Mouse (Mus musculus): ENCODE results near the gene Gm33543. TPM values are rescaled to one million over a fixed set of nuclear protein-coding genes. Genes with fewer than 3 reads are reported as not detected.

The Gm33543 gene
- polyA plus RNA-seq, 1 experiment from 2014 or later = not detected

DNA sequence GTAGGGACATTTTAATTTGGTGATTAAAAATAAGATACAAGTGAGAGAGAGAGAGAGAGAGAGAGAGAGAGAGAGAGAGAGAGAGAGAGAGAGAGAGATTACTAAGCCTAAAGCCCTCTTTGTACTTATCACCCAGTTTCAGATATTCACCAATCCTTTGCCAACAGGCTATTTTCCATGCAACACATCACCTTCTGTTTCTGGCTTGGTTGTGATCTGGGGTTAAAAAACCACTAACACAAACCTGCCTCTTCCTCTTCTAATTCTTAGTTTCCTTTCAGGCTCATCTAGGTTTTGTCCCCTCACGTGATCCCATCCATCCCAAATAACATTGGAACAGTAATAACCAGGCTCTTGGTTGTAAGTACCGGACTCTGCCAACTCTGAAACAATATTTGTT, 24.2 kb downstream of the Gm33543 start:
- Histone ChIP-seq H3K4me1 (ENCODE audit: control insufficient read depth, insufficient read depth, low read length) (no peaks in the 10 kb centered on the region), H3K27me3 (replicated peaks; ENCODE audit: control insufficient read depth, insufficient read depth, low read length) (no peaks in the 10 kb centered on the region), H3K27ac (replicated peaks; ENCODE audit: low read depth, low read length) (no peak overlapping the region), H3K9me3 (ENCODE audit: control insufficient read depth, low read length) (no peaks in the 10 kb centered on the region), H3K4me2 (ENCODE audit: low read depth, low read length) (no peak overlapping the region), H3K9ac (ENCODE audit: low read depth, low read length) (no peak overlapping the region), H3K36me3 (ENCODE audit: control insufficient read depth, insufficient read depth, low read length) (no peaks in the 10 kb centered on the region), H3K4me3 (ENCODE audit: low read depth, low read length) (no peak overlapping the region)
- no peak for DNase-seq (ENCODE audit: low spot score)
- 86% methylated on average over 2 of the region's 2 CpGs for WGBS
- no peak for ATAC-seq (ENCODE audit: low read depth)

DNA sequence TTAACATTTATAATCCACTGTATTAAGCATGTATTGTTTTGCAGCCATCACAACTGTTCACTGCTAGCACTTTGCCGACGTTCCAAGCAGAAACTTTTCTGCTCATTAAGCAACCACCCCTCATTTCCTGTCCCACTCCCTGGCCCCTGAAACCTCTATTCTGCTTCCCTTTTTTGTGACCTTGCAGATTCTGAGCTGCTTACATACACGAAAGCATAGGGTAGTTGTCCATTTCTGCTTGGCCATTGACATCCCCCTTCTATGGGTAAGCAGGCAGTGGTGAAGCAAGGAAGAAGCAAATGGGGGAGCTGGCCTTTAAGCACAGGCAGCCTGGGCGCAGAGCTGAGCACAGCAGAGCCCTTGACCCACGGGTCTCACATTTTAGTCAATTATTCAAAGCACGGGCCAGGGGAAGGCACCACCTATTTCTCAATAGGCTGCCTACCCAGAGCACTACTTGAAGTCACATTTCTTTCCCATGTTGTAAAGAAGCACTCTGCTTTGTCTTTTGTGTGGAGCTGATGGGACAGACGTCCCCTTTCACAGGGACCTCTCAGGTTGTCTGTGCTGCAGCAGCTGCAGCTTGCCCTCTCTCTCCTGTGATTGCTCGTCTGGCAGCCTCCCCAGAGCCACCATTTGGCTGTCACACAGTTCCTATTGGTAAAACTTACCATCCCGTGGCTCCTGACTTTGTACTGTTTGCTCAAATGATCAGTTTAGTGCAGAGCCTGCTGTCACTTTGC, 25.1 kb downstream of the Gm33543 start:
- Histone ChIP-seq H3K4me2 (ENCODE audit: low read depth, low read length) (no peak overlapping the region), H3K4me3 (ENCODE audit: low read depth, low read length) (no peak overlapping the region), H3K9ac (ENCODE audit: low read depth, low read length) (no peak overlapping the region), H3K9me3 (ENCODE audit: control insufficient read depth, low read length) (no peaks in the 10 kb centered on the region), H3K4me1 (ENCODE audit: control insufficient read depth, insufficient read depth, low read length) (no peaks in the 10 kb centered on the region), H3K36me3 (ENCODE audit: control insufficient read depth, insufficient read depth, low read length) (no peaks in the 10 kb centered on the region), H3K27ac (replicated peaks; ENCODE audit: low read depth, low read length) (no peak overlapping the region), H3K27me3 (replicated peaks; ENCODE audit: control insufficient read depth, insufficient read depth, low read length) (no peaks in the 10 kb centered on the region)
- DNase-seq (ENCODE audit: low spot score) (no peak), ATAC-seq (ENCODE audit: low read depth) (no peak)
- WGBS = 34% methylated on average over 9 of the region's 9 CpGs

DNA sequence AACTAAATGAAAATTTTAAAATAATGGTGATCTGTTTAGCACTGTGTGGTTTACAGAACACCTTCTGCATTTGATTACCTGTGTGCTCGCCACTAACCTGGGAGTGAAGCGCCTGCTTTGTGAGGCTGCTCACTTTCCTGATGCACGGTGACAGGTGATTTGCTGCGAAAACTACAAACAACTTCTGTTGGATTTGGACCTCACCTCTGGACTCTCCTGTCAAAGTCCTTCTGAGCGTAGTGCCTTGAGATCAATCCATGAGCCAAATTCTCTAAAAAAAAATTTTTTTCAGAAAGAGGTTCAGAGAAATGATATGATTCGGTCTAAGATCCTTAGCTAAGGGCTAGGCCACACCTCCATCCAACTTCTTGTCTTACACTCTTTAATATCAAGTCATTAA, 28.4 kb downstream of the Gm33543 start:
- no peak for ATAC-seq (ENCODE audit: low read depth)
- no peaks in the 10 kb centered on the region for H3K4me1 ChIP-seq (ENCODE audit: control insufficient read depth, insufficient read depth, low read length)
- H3K27me3 ChIP-seq (replicated peaks; ENCODE audit: control insufficient read depth, insufficient read depth, low read length) = no peaks in the 10 kb centered on the region
- no peaks in the 10 kb centered on the region for H3K36me3 ChIP-seq (ENCODE audit: control insufficient read depth, insufficient read depth, low read length)
- no peak for DNase-seq (ENCODE audit: low spot score)
- no peak overlapping the region for H3K27ac ChIP-seq (replicated peaks; ENCODE audit: low read depth, low read length)
- 84% methylated on average over 6 of the region's 6 CpGs for WGBS
- no peak overlapping the region for H3K9ac ChIP-seq (ENCODE audit: low read depth, low read length)
- H3K9me3 ChIP-seq (ENCODE audit: control insufficient read depth, low read length) = no peaks in the 10 kb centered on the region
- no peak overlapping the region for H3K4me3 ChIP-seq (ENCODE audit: low read depth, low read length)
- no peak overlapping the region for H3K4me2 ChIP-seq (ENCODE audit: low read depth, low read length)

DNA sequence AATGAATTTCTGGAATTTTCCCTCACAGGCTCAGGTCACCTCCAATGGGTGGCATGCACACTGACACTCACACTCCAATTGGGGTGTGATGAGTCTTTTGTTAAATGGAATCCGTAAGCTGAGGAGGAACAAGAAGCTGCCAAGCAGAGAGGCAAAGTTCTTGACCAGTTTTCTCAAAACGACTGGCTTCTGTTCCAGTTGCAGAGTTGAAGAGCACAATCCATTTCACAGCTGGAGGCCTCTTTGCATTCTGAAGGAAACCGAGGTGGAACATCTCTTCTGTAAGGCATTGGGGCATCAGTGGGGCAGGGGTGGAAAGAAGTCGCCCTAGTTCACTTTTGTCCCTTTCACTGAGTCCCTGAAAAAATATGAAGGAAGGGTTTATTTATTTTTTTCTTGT, 30.9 kb downstream of the Gm33543 start:
- no peak overlapping the region for H3K27ac ChIP-seq (replicated peaks; ENCODE audit: low read depth, low read length)
- H3K4me2 ChIP-seq (ENCODE audit: low read depth, low read length) = no peak overlapping the region
- ATAC-seq (ENCODE audit: low read depth) = no peak
- no peaks in the 10 kb centered on the region for H3K27me3 ChIP-seq (replicated peaks; ENCODE audit: control insufficient read depth, insufficient read depth, low read length)
- H3K4me3 ChIP-seq (ENCODE audit: low read depth, low read length) = no peak overlapping the region
- H3K4me1 ChIP-seq (ENCODE audit: control insufficient read depth, insufficient read depth, low read length) = no peaks in the 10 kb centered on the region
- H3K9me3 ChIP-seq (ENCODE audit: control insufficient read depth, low read length) = no peaks in the 10 kb centered on the region
- 61% methylated on average over 4 of the region's 4 CpGs for WGBS
- no peaks in the 10 kb centered on the region for H3K36me3 ChIP-seq (ENCODE audit: control insufficient read depth, insufficient read depth, low read length)
- no peak for DNase-seq (ENCODE audit: low spot score)
- H3K9ac ChIP-seq (ENCODE audit: low read depth, low read length) = no peak overlapping the region

DNA sequence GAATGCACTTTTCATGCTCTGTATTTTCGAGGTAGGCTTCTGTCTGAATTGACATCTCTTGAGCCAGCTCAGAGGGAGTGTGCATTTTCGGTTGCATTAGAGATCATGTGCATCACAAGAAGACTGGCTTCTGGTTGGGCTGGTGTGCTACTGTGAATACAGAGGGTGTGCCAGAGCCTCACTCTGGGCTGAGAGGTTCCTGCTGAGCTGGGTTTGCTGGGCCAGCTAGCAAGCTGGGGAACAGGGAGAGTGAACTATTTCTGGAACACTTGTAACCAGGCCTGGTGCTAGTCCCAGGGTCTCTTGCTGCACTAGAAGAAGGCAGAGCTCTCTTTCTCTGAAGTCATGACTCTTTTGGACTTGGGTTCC, 41.3 kb downstream of the Gm33543 start:
- no peak overlapping the region for H3K9ac ChIP-seq (ENCODE audit: low read depth, low read length)
- no peak overlapping the region; the same call in 1 of the 2 replicates for H3K27ac ChIP-seq (replicated peaks; ENCODE audit: low read depth, low read length)
- H3K27me3 ChIP-seq (replicated peaks; ENCODE audit: control insufficient read depth, insufficient read depth, low read length) = no peaks in the 10 kb centered on the region
- DNase-seq (ENCODE audit: low spot score) = no peak
- no peak overlapping the region for H3K4me2 ChIP-seq (ENCODE audit: low read depth, low read length)
- H3K4me1 ChIP-seq (ENCODE audit: control insufficient read depth, insufficient read depth, low read length) = no peaks in the 10 kb centered on the region
- no peaks in the 10 kb centered on the region for H3K36me3 ChIP-seq (ENCODE audit: control insufficient read depth, insufficient read depth, low read length)
- ATAC-seq (ENCODE audit: low read depth) = no peak
- H3K9me3 ChIP-seq (ENCODE audit: control insufficient read depth, low read length) = no peaks in the 10 kb centered on the region
- H3K4me3 ChIP-seq (ENCODE audit: low read depth, low read length) = no peak overlapping the region
- WGBS = 30% methylated on average over 2 of the region's 2 CpGs

DNA sequence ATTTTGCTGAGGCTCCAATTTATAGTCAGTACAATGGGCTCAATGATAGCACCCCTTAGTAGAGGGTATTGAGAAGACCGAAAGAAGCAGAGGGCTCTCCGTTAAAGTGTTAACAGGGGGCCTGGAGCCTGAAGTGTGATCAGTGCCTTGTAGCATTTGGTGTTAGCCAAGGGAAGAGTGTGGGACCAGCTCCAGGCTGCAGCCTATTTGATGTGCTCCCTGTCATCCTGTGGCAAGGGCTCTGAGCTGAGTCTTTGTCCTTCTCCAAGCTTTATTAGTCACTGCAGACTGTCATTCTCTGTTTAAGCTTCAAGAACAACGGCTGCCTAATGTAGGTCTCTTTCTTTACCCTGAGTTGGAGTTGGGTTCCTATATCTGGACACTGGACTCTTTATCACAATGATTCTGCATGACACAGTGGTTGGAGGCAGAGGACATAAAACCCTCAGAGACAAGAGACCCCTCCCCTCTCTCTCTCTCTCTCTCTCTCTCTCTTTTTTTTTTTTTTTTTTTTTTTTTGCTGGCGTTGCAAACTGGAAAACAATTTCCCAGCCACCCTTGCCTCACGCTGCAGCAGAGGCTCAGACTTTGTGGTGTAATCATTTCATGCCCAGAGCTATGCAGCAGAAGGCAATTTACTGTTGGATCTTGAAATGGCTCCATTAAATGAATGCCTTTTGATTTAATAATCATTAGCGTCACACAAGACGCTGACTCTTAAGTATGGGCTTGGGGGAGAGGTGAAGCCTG, 41.9 kb downstream of the Gm33543 start:
- DNase-seq (ENCODE audit: low spot score) = no peak
- ATAC-seq (ENCODE audit: low read depth) = no peak
- Histone ChIP-seq H3K9ac (ENCODE audit: low read depth, low read length) (no peak overlapping the region), H3K36me3 (ENCODE audit: control insufficient read depth, insufficient read depth, low read length) (no peaks in the 10 kb centered on the region), H3K4me1 (ENCODE audit: control insufficient read depth, insufficient read depth, low read length) (no peaks in the 10 kb centered on the region), H3K4me3 (ENCODE audit: low read depth, low read length) (no peak overlapping the region), H3K27me3 (replicated peaks; ENCODE audit: control insufficient read depth, insufficient read depth, low read length) (no peaks in the 10 kb centered on the region), H3K9me3 (ENCODE audit: control insufficient read depth, low read length) (no peaks in the 10 kb centered on the region), H3K4me2 (ENCODE audit: low read depth, low read length) (no peak overlapping the region), H3K27ac (replicated peaks; ENCODE audit: low read depth, low read length) (no peak overlapping the region; the same call in 1 of the 2 replicates)
- WGBS = 48% methylated on average over 7 of the region's 7 CpGs

DNA sequence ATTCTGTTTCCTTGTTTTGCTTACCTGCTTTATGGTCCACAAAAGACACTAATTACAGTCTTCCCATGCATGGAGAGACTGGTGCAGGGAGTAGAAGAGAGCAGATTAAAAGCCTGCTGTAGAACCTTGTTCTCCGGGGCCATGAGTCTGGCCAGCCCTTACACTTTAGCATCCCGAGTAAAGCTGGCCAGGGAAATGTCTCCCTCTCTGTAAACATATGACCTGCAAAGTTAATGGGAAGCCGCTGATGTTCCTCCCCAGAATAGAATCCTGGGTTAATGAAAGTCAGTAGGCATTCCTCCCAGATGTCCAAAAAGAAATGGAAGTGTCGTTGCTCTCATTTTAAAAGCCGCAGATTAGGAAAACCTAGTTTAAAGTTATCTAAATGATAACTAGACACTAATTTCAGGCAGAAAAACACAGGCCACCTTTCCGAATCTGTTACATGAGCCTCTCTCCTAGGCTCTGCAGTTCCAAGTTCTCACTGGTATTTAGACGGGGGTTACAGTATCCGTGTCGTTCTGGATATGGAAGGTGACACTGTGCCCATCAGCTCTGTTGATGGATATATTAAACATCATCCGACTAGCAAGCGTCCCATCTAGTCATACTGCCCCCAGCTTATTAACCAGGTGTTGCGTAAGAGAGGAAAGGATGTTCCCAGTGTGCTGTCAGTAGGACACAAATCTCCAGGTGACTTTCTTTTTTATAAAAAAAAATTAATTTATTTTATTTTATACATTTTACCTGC, 44.9 kb downstream of the Gm33543 start:
- ATAC-seq (ENCODE audit: low read depth) = no peak
- no peak overlapping the region for H3K4me2 ChIP-seq (ENCODE audit: low read depth, low read length)
- H3K9me3 ChIP-seq (ENCODE audit: control insufficient read depth, low read length) = no peaks in the 10 kb centered on the region
- no peak overlapping the region for H3K4me3 ChIP-seq (ENCODE audit: low read depth, low read length)
- H3K36me3 ChIP-seq (ENCODE audit: control insufficient read depth, insufficient read depth, low read length) = no peaks in the 10 kb centered on the region
- DNase-seq (ENCODE audit: low spot score) = no peak
- no peak overlapping the region for H3K27ac ChIP-seq (replicated peaks; ENCODE audit: low read depth, low read length)
- no peak overlapping the region for H3K9ac ChIP-seq (ENCODE audit: low read depth, low read length)
- H3K27me3 ChIP-seq (replicated peaks; ENCODE audit: control insufficient read depth, insufficient read depth, low read length) = no peaks in the 10 kb centered on the region
- no peaks in the 10 kb centered on the region for H3K4me1 ChIP-seq (ENCODE audit: control insufficient read depth, insufficient read depth, low read length)
- WGBS = 88% methylated on average over 12 of the region's 12 CpGs

DNA sequence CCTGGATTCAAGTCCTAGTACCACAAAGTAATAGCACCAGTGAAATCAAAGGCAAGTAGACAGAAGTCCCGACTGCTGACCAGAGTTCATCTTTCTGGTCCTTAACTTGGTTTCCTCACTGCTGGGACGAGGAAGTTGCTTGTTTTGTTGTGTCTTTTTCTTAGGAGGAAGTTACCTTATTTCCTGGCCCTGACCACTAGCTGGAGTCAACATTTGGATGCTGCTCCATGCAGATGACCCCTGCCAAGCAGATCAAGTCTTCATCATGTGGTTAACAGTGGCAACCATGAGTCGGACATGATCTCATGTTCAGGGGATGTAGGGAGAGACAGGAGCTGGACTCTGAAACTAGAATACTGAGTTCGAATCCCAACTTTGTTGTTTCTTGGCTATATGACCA, 47.2 kb downstream of the Gm33543 start:
- H3K27ac ChIP-seq (replicated peaks; ENCODE audit: low read depth, low read length) = no peak overlapping the region
- H3K4me3 ChIP-seq (ENCODE audit: low read depth, low read length) = no peak overlapping the region
- H3K4me1 ChIP-seq (ENCODE audit: control insufficient read depth, insufficient read depth, low read length) = no peaks in the 10 kb centered on the region
- DNase-seq (ENCODE audit: low spot score) (no peak), ATAC-seq (ENCODE audit: low read depth) (no peak)
- no peaks in the 10 kb centered on the region for H3K36me3 ChIP-seq (ENCODE audit: control insufficient read depth, insufficient read depth, low read length)
- WGBS = 83% methylated on average over 4 of the region's 4 CpGs
- H3K4me2 ChIP-seq (ENCODE audit: low read depth, low read length) = no peak overlapping the region
- no peak overlapping the region for H3K9ac ChIP-seq (ENCODE audit: low read depth, low read length)
- no peaks in the 10 kb centered on the region for H3K9me3 ChIP-seq (ENCODE audit: control insufficient read depth, low read length)
- no peaks in the 10 kb centered on the region for H3K27me3 ChIP-seq (replicated peaks; ENCODE audit: control insufficient read depth, insufficient read depth, low read length)
